Mouse (Mus musculus) cerebellum, postnatal 10 days (tissue): ENCODE data around the gene Myo18b.

Source experiments
- DNase-seq, 2 experiments: peaks; one replicate each; pipeline ENCODE4 v3.0.0; 2021; ENCODE audit warnings: mixed read lengths in 2 of 2

Myo18b gene

DNA sequence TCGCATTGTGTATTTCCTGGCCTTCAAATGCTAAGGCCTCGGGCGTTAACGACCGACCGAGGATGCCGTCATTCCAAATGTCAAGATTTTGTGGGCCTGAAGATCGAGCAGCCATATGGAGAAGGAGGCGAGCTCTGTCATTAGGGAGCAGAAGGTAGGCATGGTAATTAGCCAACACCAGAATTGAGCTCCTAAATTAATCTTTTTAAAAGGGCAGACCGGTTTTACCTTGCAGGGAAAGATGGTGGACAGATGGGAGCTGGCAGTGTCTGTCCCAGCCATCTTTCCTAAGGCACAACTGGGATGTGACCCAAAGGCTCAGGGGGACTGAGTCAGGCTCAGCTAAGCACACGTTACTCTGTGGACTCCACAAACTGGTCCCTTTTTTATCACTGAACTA lies 151.6 kb downstream of the Myo18b start:
- DNase-seq: peak; percentile 53 to 72

DNA sequence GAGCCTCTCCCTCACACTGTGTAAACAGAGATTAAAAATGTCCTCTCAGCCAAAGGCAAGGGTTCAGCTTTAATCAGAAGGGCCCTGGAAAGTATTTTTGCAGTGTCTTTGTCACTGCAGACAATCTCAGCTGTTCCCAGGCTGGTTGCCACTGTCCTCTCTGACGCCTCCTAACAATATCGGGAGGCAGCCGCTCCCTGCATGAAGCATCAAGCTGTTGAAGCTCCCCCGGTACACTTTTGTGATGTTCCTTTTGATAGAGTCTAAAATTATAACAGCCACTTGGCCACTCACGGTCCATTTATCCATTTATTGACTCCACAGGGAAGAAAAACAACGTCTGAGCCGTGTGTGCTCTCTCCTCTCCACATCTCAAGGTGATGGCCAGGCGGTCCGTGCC lies 153.0 kb downstream of the Myo18b start:
- DNase-seq: no peak

DNA sequence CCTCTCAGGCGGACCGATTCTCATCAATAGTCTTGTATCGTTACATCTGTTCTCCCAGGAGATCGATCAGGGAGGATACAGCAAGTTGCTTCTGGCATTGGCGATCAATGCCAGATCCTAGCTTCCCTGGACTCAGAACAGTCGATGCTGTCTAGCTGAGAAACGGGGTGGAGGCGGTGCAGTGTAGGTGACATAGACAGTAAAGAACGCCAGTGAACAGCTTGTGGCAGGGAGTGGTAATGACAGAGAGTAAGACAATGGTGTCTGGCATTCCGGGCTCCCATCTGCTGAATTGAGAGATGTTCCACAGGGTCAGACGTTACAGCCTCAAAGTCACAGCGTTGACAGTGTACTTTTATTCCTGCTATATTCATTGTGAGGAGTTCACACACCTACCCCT lies 155.5 kb downstream of the Myo18b start:
- peak; percentile 84 to 85 for DNase-seq

DNA sequence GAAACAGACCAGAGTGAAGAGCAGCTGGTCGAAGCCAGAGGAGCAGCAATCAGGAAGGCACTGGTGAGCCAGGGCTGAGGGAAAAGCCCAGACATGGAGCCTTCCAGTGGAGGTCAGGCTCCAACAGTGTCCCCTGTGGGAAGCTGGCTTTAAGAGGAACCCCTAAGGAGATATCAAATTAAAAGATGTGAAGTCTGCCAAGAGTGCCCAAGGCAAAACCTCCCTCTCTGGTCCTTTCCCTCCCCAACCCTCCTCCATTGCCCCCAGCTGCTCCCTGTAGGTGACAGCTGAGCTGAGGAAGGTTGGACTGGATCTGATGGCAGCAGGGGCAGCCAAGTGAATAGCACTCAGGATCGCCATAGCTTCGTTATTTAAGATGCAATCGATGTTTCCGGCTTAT lies 161.1 kb downstream of the Myo18b start:
- DNase-seq: peak; percentile 67 to 79

DNA sequence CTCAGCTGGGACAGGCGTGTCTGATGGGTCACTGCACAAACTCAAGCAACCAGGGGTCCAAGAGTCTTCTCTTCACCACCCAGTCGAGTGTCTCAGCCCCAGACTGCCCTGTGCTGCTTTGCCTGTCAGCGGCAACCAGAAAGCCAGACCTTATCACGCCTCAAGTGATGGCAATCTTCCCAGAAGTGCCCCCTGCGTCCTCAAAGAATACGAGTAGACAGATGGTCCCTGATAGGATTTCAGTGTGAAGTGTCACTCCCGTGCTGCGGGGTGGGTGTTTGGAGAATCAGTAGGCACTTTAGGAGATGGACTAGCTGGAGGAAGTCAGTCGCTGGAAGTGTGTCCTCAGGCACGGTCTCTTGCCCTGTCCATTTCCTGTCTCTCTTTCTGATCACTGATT lies 165.6 kb downstream of the Myo18b start:
- peak; percentile 96 to 97 for DNase-seq

DNA sequence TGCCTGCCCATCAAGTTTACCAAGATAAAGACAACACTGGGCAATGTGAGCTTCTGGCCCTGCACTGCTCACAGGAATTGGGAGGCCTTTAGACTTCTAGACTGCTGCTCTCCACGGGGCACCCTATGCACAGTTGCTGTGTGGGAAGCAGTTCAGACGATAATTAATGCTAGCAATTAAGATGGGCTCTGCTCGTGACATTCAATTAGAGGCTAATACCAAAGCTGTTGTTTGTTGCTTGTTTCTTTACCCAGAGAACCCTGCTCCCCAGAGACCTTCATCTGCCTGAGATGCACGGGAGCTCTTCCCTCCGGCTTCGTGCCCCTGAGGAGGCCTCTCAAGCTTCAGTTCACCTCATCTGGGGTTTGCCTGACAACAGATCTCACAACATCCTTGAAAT lies 167.7 kb downstream of the Myo18b start:
- DNase-seq: peak in 1 of 2 experiments; percentile 51

DNA sequence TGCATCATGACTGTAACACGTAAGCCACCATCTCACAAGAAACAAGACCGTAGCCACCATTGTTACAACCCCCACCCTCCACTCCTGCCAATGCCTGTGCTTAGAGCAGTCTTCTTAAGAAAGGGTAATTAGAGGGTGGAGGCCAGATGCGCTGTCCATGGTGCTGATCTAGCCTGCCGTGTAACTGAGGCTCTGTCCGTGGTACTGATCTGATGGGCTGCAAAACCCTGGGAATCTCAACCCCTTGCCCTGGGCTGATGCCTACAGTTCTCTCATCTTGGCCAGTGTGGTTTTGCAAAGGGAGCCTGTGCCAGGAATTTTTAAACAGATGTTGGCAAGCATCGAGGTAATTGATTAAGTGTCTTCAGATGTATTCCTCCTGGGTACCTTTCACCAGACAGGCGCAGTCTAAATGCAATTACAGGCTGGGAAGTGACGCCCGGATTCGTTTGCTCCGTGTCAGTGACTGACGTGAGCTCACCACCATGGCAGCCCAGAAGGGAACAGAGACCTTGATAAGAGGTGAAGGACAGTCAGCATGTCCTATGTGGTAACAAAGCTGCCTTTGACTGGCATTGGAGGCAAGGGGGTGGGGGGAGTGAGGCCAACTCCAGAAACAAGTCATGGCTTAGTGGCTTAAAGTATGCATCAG lies 177.4 kb downstream of the Myo18b start:
- DNase-seq: peak; percentile 48 to 64

DNA sequence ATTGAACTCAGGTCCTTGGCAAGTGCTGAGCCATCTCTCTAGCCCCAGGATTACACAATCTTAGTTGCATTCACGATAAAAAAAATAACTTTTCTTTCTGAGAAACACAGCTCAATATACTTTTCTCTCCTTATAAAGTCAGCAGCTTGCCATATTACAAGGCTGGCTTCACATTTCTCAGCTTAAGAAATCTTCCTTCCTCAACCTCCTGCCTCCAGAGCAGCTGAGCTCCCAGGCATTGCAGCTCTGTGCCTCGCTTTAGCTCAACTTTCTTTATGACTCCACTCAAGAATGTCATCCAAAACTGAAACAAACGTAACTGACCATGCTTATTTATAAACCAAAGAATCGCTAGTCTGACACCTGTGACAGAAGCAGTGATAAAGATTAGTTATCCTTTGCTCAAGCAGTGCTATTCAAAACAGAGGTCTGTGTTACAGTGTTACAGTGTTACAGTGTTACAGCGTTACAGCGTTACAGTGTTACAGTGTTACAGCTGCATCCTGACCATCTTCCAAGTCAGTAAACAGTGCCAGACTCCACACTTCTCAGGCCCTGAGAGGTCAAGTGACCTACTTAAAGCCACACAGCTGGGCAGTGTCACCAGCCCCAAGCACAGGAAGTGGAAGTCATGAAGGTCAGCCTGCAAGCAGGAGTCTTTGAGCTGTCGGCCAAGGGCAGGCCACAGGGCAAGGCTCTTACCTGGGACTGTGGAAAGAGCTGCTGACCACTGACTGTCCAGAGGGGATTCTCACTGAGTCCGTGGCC lies 181.3 kb downstream of the Myo18b start:
- no peak for DNase-seq

DNA sequence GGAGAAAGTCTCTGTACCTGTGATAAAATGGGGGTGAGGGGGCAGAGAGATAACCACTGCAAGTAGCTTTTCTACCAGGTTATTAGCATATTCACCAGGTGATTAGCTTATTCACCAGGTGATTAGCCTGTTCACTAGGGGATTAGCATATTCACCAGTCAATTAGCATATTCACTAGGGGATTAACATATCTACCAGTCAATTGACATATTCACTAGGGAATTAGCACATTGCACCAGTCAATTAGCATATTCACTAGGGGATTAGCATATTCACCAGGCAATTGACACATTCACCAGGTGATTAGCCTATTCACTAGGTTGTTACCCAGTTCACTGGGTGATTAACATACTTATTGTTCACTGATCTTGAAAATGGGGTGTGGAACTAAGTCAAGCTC lies 186.3 kb downstream of the Myo18b start:
- DNase-seq: no peak

DNA sequence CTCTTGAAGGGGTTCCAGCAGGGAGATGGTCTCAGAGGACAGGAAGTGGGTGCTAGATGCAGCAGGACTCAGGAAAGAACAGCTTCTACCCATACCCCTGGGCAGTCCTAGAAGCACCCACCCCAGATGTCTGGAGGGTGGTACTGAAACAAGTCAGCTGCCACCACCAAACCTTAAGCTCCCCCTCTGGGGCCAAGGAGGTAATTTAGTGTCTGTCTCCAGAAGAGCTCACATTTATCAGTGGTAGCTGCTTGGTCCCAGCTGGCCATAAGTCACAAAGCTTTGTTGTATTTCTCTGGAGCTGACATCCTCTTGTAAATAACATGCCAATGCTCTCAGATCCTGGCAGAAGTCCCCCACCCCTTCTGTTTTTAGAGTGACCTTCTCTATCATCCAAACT lies 187.7 kb downstream of the Myo18b start:
- DNase-seq: no peak

DNA sequence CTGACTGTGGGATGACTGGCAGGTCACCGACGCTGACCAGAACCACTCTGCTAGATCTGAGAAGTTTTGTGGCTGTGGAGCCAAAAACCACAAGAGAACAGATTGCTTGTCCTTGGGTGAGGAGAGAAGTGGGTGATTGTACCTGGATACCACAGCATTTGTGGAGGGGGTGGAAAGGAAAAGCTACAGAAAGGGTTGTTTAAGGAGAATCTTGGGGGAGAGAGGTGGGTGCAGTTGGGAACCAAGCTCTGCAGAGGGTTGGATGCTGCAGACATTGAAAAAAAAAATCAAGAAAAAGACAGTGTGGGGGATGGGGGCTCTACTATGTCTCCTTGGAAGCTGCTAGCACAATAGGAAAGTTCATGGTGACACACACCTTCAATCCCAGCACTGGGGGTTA lies 188.7 kb downstream of the Myo18b start:
- no peak for DNase-seq

DNA sequence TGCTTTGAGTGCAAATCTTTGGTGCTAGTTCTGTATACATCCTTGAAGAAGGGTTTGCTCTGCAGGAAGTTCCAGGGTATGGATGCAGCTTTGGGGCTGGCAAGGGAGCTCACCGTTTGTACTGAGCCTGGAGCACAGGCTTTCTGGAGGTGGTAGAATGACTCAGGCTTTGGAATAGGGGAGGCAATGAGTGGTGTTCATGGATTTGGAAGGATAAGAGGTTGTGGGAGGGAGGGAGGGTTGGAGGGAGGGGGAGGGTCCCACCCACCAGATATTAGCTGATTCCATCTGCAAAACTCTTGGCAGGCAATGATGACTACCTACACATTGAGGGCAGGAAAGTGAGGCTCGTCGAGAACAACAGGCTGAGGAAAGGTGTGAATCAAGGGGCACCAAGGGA lies 195.4 kb downstream of the Myo18b start:
- no peak for DNase-seq

DNA sequence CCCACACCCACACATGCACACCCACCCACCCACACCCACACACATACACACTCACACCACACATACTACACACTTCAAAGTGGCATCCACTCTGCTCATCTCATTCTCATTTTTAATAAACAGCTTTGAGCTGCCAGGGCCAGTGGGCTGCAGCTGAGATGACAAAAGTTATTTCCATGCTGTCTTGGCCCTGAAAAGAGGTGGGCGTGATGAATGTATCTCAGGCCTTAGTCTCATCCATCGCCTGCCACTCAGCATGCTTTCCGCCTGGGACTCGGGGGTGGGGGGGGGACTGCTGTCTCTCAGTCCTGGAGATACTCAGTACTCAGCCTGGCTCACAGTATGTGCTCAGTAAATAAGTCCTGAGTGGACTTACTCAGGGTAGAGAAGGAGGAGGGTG lies 199.5 kb downstream of the Myo18b start:
- no peak for DNase-seq

DNA sequence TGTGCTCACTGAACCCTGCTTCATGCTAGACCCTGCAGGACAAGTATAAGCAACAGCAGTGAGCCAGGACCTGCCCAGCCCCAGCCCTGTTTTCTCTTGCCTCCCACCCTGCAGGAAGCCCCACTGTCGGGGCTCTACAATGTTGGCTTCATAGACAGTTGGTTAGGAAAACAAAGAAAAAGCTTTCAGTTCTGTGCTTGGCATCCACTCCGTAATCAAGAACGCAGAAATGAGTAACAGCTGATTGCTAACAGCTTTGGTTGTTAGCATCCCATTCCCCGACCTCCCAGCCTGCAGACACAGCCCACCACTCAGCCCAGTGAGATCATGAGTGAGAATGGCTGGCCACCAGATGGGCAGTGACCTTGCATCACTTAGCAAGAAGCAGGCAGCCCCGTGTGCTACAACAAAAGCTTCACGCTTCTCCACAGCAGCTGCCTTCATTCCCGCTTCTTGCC lies 200.9 kb downstream of the Myo18b start:
- DNase-seq: no peak

DNA sequence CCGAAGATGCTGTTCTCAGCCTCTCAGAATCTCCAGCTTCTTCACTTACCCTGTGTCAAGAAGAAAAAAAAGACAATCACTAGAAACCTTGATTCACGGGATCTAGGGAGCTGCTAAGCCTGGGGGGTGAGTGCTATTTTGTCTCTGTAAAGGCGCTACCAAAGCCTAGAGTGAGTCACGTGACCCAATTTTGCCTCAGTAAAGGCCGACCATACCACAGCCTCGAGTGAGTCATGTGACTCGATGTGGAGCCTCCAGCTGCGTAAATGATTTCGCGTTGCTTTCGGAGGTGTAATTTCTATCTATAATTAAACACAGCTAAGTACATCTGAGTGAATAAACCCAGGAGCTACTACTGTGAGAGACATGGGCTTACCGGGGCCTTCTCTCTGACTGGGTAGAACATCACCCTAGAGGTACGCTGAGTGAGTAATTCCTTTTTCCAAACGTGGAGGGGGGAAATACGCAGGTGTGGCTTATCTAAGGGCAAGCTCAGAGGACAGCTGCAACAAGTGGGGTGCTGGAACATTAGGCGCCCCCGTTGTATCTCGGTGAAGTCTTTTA lies 202.8 kb downstream of the Myo18b start:
- DNase-seq: no peak

DNA sequence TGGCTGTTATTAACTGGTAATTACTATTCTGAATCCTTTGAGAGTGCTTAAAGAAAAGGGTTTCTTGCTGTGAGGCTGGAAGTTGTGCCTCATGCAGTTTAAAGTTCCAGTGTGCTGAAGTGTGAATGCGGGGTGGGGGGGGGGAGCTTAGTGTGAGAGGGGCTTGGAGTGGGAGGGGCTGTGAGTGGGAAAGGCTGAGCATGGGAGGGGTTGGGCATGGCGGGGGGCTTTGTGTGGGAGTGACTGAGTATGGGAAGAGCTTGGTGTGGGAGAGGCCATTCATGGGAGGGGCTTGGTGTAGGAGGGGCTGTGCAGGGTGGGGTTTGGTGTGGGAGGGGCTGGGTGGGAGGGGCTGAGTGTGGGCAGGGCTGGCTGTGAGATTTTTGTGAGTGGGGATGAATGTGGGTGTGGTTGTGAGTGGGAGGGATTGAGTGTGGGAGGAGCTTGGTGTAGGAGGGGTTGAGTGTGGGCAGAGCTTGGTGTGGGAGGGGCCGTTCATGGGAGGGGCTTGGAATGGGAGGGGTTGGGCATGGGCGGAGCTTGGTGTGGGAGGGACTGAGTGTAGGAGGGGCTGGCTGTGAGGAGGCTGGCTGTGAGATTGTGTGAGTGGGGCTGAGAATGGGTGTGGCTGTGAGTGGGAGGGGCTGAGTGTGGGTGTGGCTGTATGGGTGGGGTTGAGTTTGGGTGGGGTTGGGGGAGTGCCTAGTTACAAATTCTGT lies 208.9 kb downstream of the Myo18b start:
- no peak for DNase-seq

DNA sequence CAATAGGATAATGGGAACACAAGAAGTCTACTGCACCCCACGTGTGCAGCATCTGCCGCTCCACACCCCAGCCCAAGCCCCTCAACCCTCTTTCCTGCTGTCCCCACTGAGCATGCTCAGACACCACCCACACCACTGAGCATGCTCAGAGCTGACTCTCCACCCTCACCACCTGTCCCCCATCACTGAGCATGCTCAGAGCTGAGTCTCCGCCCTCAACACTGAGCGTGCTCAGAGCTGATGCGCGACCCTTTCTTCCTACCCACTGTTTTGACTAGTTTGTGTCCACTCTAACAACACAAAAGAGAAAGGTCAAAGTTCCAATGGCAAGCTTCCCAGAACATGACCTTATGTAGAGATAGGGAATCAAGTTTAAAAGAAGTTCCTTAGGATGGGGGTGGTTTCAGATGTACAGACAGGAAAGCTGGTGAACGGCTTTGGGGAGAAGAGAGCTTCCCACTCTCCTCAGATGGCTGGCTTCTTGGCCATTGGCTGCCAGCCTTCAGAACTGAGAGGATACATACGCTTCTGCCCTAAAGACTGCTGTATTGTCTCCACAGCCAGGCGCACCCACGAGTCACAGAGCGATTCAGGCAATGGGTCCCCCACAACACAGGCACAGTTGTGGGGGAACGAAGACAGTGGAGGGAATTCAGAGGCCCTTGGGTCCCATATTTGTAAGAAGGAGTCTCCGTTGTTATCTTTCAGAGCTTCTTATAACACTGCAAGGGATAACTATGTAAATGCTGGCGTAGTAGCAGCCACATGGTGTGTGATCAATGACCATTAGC lies 209.7 kb downstream of the Myo18b start:
- no peak for DNase-seq

DNA sequence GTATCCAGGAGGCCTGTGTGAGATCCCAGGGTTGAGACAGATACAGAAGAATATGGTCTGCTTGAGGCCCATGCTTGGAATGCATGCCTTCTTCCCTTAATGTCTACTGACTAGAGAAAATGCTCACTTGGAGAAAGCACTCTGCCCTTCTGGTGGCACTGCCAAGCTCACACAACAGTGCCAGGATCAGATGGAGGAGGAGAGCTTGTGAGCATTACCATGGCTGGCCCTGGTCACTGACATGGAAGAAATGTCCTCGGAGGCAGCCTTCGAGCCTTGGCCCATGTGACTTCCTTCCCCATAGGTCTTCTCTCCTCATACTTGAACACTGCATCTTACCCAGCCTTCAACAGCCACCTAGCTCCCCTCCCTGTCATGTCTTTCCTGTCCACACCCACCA lies 216.9 kb downstream of the Myo18b start:
- DNase-seq: peak; percentile 73 to 85

DNA sequence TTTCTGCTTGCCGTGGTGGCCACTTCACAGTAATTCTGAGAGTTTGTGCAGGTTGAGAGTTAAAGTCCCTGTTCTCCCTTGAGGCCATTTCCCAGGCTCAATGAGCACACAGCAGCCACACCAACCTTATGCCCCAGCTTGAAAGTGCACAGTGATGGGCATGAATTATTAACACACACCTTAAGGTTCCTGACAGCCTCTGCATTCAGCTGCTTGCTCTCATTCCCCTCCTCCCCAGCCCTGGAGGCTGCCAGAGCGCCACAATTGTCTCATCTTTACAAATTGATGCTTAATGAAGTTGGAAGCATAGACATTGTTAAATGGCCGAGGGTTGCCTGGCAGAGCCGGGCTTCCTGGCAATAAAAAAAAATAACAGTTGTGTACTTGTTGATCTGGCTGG lies 218.0 kb downstream of the Myo18b start:
- DNase-seq: peak; percentile 40 to 48

DNA sequence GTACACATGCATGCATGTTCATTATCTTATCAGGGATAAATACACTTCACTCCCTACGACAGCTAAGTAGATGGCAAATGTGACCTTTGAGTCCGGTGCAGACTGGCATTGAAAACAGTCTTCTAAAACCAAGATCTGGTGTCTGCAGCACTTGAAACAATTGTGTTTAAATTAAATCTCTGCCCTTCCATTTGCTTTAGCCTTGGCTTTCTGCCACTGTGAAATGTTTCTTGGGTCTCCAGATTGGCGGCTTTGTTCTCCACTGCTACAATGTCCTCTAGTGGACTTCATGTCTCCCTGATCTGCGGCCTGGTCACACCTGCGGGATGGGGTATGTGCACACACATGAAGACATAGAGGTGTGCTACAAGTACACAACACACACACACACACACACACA lies 221.4 kb downstream of the Myo18b start:
- no peak for DNase-seq

DNA sequence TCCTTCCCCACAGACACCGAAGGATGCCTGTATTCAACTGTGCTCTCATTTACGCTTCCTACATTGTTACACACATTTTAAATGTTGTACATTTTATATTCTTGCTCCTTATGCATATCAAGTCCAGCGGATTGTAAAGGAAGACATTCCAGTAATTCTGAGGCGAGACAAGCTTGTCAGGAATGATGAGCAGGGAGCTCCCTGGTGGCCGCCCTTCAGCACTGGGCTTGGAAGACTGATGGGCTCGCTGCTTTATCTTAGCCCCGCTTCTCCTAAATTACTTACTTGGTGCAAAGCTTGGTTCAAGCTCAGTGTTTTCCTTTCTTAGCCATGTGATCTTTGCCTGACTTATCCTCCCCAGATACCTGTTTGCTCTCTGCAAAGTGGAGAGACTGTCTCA lies 223.7 kb downstream of the Myo18b start:
- no peak for DNase-seq

DNA sequence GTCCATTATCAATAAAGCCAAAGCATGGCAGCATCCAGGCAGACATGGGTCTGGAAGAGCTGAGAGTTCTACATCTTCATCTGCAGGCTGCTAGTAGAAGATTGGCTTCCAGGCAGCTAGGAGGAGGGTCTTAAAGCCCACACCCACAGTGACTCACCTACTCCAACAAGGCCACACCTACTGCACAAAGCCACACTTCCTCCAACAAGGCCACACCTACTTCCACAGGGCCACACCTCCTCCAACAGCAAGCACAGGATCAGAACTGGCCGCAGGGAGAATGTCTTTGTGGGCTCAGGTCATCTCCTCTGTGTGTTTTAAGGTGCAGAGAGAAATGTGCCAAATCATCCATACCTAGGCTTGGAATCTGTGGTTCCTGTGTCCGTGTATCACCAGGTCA lies 224.2 kb downstream of the Myo18b start:
- no peak for DNase-seq

DNA sequence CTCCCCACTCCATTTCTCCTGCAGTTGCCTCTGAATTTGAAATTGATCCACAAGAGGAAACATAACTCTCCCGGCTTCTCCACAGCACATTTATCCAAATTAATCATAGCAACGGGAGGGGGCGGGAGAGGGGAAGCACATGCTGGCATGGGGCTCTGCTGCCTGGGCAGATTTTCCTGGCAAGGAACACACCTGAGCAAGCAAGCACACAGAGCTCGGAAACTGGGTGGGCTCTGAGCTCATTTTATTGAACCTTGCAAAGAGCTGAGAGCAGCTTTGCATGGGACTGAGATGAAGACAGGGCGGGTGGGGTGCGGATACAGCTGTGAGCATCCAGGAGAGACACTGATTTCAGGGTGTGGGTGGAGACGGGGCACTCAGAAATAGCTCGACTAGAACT lies 229.0 kb downstream of the Myo18b start:
- peak; percentile 33 to 39 for DNase-seq
